Mouse (Mus musculus) neural tube, embryonic 10.5 days (tissue): ENCODE measurements around the gene Zdhhc13.

Source experiments
- DNase-seq: peaks from one replicate; pipeline ENCODE4 v3.0.0-alpha.2; 2017; ENCODE audit warnings: low spot score; ENCODE audit errors: extremely low spot score

Gene Zdhhc13

DNA sequence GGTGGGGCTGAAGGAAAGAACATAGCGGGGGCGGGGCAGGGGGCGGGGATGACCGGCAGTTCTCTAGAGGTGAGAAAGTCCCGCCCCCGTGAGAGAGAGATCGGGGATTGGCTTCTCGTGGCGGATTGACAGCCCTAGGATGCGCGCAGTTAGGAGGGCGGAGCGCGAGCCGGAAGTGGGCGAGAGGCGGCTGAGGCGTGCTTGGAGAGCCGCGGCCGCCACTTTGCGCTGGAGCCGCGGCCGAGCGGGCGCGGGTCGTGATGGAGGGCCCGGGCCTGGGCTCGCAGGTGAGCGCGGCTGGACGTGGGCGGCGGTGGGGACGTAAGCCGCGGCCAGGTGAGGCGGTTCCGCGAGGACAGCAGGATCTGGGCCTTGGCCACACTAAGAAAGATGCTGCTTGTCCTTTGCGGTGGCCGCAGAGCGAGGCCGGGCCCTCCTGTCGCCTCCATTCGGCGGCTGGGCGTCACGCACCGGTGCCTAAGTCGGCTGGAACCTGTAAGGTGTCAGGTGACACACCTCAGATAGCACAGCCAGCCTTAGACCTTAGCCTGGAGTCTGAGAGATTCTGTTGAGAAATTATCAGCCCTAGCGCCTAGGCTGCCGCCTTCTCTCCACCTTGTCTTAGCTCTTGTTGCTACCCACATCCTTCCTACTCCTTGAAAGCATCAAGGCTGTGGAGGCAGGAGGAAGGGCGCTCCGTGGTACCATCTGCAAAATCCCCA, at the start of gene Zdhhc13:
TSS of gene Zdhhc13 (plus strand) at position 153 of the 722 bp plus-strand sequence.
- DNase-seq, result peak; percentile 90

DNA sequence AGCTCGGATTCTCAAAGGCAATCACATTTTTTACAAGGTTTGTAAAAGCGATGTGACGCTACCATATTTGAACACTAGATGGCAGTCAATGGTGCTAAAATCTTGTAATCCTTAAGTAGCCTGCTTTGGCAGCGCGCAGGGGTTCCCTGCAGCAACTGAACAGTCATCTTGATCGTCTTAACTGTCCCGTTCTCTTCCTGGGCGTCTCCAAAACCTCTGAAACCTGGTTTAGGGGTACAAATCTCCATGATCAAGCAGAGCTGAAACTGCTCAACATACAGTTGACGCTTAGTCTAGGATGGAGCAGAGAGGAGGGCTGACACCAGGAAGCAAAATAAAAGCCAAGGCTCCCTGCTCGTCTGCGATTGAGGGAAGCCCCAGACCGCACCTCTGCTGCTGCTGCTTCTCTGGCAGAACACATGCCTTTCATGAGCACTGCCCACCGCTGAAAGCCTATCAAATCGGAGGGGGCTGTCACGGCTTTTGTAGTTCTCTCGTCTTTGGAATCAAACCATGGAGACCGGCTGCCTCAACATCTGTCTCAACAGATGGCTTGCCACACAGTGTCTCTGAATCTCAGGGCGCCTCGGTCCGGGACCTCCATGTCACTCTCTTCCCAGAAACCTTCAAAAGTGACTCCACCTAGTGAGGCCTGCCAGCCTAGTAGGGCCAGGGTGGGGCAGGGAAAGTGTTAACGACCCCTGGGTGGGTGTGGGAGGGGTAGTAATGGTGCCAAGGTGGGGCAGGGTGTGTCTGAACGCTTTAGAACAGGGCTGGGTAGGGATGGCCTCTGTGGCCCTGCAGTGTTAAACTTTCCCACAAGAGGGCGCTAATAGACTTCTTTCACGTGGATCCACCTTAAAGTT, 39.3 kb upstream of the Zdhhc13 start:
- peak; percentile 92 for DNase-seq

DNA sequence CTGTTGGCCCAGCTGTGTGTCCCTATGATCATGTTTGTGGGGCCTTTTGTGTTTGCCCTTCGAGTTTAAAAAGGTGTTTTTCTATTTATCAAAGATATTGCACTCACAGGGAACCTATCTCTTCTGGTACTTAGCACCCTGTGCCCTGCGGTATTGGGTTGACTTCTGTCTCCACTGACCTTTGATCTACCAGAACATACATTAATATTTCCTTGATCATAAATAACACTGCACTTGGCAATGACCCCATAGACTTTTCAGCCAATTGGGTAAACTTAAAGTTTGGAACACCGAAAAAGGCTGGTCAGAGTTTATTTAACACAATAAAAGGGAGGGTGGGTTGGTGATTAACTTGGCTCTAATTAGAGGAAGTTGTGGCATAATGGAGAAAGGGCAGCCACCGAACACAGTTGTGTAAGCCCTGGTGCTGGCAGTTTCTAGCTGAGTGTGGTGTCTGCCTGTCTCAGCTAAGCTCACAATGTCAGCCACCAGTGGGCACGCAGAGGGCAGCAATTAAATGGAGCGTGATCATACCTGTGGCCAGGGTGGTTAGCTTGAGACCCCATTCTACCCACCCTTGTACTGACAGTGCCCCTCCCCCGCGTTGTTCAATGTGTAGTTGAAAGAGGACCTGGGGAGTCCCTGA, 38.5 kb upstream of the Zdhhc13 start:
- DNase-seq, result no peak

DNA sequence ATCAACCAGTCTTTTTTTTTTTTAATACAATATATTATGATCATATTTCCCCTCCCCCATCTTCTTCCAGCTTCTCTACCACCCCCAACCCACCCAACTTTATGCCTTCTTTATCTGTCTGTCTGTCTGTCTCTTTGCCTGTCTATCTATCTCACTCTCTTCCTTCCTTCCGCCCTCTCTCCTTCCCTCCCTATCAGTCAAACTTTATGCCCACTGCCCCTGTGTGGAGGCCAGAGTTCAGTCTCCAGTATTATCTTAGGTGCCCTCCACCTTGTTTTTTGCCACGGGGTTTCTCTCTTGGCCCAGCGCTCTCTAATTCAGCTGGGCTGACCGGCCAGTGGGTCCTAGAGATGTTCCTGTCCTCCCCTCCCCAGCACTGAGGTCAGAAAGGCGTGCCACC, 37.6 kb upstream of the Zdhhc13 start:
- no peak for DNase-seq

- no peak for DNase-seq
Measured at GRCm38 (mm10) chr7:48754415-48754974, 34.3 kb upstream of the Zdhhc13 start.

GRCm38 (mm10) chr7:48755825-48756224, 33.0 kb upstream of the Zdhhc13 start:
- DNase-seq, result no peak

DNA sequence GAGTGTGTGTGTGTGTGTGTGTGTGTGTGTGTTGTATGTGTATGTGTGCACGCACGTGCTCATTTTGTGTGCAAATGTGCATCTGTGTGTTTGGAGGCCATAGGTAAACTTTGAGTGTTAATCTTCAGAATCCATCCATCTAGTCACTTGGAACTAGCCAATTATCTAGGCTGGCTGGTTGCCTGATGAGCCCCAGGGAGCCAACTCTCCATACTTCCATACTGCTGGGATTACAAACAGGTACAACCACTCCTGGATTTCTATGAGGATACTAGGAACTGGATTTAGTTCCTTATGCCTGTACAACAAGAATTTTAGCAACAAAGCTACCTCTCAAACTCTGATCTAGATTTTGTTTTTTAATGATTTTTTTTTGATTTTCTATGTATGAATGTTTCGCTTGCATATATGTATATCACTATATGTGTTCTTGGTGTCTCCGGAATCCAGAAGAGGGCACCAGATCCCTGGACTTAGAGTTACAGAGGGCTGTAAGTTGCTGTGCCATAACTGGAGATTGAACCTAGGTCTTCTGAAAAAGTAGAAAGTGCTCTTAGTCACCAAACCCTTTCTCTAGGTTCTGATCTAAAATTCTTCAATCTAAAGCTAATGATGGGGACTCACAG, 32.4 kb upstream of the Zdhhc13 start:
- no peak for DNase-seq

DNA sequence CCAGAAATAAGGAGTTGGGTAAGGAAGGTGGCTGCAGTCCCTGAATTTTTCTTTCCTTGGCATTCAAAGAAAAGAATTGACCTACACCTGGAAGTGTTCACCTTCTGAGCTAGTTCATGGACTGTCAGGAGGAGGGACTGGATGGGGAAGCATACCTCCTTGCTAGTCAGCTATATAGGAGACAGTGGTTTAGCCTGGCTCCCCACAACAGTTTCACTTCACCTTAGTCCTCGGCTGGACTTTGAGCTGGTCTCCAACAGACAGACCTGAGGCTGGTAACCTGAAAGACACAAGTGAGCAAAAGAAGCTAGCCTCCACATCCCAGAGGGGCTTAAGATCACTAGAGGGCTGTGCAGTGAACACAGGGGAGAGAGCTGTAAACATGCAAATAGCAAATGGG, 30.7 kb upstream of the Zdhhc13 start:
- DNase-seq, result no peak

GRCm38 (mm10) chr7:48760789-48761188, 28.0 kb upstream of the Zdhhc13 start:
- DNase-seq, result no peak

GRCm38 (mm10) chr7:48762289-48762688, 26.5 kb upstream of the Zdhhc13 start:
- DNase-seq, result no peak

- no peak for DNase-seq
Measured at GRCm38 (mm10) chr7:48762721-48763120, 26.1 kb upstream of the Zdhhc13 start.

GRCm38 (mm10) chr7:48765959-48766358, 22.8 kb upstream of the Zdhhc13 start:
- no peak for DNase-seq

DNA sequence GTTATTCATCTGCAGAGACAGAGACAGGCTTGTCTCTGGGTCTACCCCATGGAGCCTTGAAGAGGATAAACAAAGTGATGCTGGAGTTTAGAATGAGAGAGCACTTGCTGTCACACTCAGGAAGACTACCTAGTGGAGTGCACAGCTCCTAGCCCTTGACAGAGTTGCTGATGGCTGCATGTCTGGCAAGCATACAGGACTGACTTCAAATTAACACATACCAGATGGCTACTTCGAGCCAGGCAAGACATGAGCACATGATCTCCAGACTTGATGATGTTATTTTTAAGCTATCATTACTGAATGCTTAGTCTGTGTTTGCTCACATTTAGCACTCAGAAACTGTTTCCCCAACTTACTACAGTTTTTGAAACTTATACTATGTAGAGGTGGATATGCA, 19.1 kb upstream of the Zdhhc13 start:
- no peak for DNase-seq

GRCm38 (mm10) chr7:48772060-48772734, 16.6 kb upstream of the Zdhhc13 start:
- no peak for DNase-seq

DNA sequence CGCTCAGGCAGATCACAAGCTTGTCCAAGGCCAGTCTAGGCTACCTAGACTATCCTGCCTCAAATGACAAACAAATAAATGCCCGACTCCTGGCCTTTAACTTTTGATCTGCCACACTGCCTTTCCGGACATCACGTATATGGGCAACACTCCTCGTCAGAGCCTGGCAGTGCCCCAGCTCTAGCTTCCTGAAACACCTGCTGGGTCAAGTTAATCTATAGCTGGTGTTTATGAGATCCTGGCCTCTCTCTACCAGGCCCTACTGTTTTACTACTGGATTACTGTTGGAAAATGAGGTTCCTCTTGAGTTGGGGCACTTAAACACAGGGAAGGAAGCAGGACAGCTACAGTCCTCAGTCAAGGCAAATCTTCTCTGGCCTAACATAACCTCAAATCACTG, 15.5 kb upstream of the Zdhhc13 start:
- DNase-seq, result no peak

DNA sequence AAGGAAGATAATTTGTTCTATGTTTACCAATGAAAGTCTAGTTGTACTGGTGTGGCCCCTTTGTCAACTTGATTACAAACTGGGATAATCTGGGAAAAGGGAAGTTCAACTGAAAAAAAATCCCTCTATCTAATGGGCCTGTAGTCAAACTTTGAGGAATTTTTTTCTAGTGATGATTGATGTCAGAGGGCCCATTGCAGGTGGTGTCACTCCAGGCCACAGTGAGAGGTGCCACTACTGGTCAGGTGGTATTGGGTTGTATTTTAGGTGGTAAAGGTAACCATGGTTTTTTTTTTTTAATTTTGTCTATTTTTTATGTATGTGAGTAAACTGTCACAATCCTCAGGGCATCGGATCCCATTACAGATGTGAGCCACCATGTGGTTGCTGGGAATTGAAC, 14.2 kb upstream of the Zdhhc13 start:
- no peak for DNase-seq

DNA sequence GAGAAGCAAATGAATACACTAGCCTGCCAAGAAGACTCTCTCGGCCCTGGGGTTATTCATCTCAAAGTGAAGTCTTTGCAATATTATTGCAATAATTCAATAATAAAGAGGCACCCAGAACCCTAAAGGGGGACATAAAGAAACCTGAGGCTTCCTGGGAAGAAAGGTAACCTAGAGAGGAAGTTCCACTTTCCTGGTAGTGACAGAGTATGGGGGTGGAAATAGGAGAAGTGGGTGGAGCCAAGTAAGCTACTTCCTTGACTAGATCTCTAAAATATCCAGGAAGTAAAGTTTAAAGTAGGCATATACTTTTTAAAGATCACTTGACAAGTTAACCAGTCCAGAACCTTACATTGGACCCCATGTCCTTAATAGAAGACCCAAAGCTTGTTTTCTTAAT, 13.4 kb upstream of the Zdhhc13 start:
- DNase-seq, result no peak

GRCm38 (mm10) chr7:48777721-48778504, 10.9 kb upstream of the Zdhhc13 start:
- peak; percentile 14 for DNase-seq

- DNase-seq, result no peak
Measured at GRCm38 (mm10) chr7:48779110-48779509, 9.7 kb upstream of the Zdhhc13 start.

GRCm38 (mm10) chr7:48782432-48782831, 6.4 kb upstream of the Zdhhc13 start:
- DNase-seq, result no peak
